Mouse (Mus musculus) spleen, adult 18-20 months (tissue): ENCODE results near the gene 3110070M22Rik.
"Not testable (repeated sequence)": the region's sequence is repeated elsewhere in the genome, so short reads cannot be mapped to it uniquely, and the experiment has no call there.

Experiments used
- DNase-seq, 2 experiments: peaks; one replicate each; pipeline ENCODE4 v3.0.0; 2022; ENCODE audit warnings: mixed read lengths in 2 of 2

3110070M22Rik gene

GRCm38 (mm10) chr13:119487880-119488580, at the start of gene 3110070M22Rik, which contains the start of gene Tmem267:
Gene 3110070M22Rik (minus strand): TSS chr13:119488383.
Gene Tmem267 (plus strand): TSS chr13:119488039.
- peak; percentile 75 to 86 for DNase-seq

GRCm38 (mm10) chr13:119494938-119495337, 6.8 kb upstream of the 3110070M22Rik start:
- DNase-seq = not testable (repeated sequence)

GRCm38 (mm10) chr13:119492083-119492482, 3.9 kb upstream of the 3110070M22Rik start:
- not testable (repeated sequence) for DNase-seq

GRCm38 (mm10) chr13:119487354-119487753, 829 bp downstream of the 3110070M22Rik start:
- DNase-seq = no peak

- DNase-seq = no peak
Observed at GRCm38 (mm10) chr13:119477789-119478188, 10.4 kb downstream of the 3110070M22Rik start.

- DNase-seq = no peak
Observed at GRCm38 (mm10) chr13:119476631-119477030, 11.6 kb downstream of the 3110070M22Rik start.

GRCm38 (mm10) chr13:119462596-119463560, 25.3 kb downstream of the 3110070M22Rik start, which contains the start of gene 4833420G17Rik:
Gene 4833420G17Rik (plus strand): TSS chr13:119462768.
- peak; percentile 72 to 80 for DNase-seq

GRCm38 (mm10) chr13:119461900-119462595, 26.1 kb downstream of the 3110070M22Rik start:
- no peak for DNase-seq

GRCm38 (mm10) chr13:119456342-119456741, 31.8 kb downstream of the 3110070M22Rik start:
- DNase-seq = no peak

GRCm38 (mm10) chr13:119455082-119455481, 33.1 kb downstream of the 3110070M22Rik start:
- DNase-seq = no peak

- DNase-seq = no peak
Observed at GRCm38 (mm10) chr13:119453563-119453962, 34.6 kb downstream of the 3110070M22Rik start.

- DNase-seq = no peak
Observed at GRCm38 (mm10) chr13:119442244-119442643, 45.9 kb downstream of the 3110070M22Rik start.
